Mouse (Mus musculus) left cerebral cortex, postnatal 14 days (tissue): ENCODE measurements around the gene Dis3. TPM values are rescaled to one million over a fixed set of nuclear protein-coding genes. Genes with fewer than 3 reads are reported as not detected.

Source experiments
- DNase-seq, 2 experiments: peaks; one replicate each; pipeline ENCODE4 v3.0.0; 2021 to 2022; ENCODE audit warnings: low spot score in 2 of 2, mixed read lengths in 1 of 2
- intact Hi-C: fragments of 180-260 bp; cut with DNase I; formaldehyde crosslinking; loops from one replicate; pipeline ENCODE4 v1.15.1; 2025
- total RNA-seq, 2 experiments: library from RNA; stranded (reverse); gene quantifications; 2 replicates each; pipeline ENCODE4 v1.2.3; 2021

The Dis3 gene
- total RNA-seq, 2 experiments from 2014 or later, result 13.4 to 17.9 TPM

GRCm38 (mm10) chr14:99029987-99030386 lies 69.6 kb downstream of the Dis3 start:
- no peak for DNase-seq
- intact Hi-C loops, result loop anchor here (10.0 kb wide), 1 partner anchor 1695 kb away; no protein-coding TSS in a partner anchor

Other genes with a start within 250 kb of the Dis3 start
- gene Rpl36a-ps1, start 105.5 kb downstream of the Dis3 start, total RNA-seq, result 1 to 10 TPM; 1.1 to 1.3 TPM
- gene Mzt1, start 53.6 kb downstream of the Dis3 start, total RNA-seq, result 10 to 100 TPM; 46.3 to 48.3 TPM
- 1 to 10 TPM; 2.1 to 2.7 TPM for gene Bora, start 53.5 kb downstream of the Dis3 start, total RNA-seq
- 10 to 100 TPM; 13.0 to 13.9 TPM for gene Pibf1, start 346 bp downstream of the Dis3 start, total RNA-seq
- 10 to 100 TPM; 13.6 to 16.3 TPM for gene Klf5, start 198.9 kb upstream of the Dis3 start, total RNA-seq